Mouse (Mus musculus) thymus, postnatal 4 days (tissue): ENCODE data around the gene Rhoj.

Experiments
- DNase-seq: peaks from one replicate; pipeline ENCODE4 v3.0.0; 2021

The Rhoj gene

DNA sequence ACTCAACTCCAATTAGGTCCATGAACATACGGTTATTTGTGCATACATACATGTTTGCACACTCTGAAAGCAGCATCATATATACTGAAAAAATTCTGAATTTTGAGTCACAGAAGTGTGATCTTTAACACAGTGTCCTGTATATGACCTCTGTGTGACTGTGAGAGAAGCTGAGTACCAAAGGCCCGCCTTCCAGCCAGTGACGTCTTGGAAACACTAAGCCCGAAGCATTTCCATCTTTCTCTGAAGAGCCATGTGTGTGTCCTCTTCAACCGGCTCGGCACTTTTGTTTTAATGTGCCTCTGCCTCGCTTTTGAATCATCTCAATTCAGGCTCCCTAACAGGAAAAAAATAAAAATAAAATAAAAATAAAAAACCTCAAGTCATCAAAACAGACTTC is 43.7 kb downstream of the Rhoj start:
- DNase-seq: no peak

DNA sequence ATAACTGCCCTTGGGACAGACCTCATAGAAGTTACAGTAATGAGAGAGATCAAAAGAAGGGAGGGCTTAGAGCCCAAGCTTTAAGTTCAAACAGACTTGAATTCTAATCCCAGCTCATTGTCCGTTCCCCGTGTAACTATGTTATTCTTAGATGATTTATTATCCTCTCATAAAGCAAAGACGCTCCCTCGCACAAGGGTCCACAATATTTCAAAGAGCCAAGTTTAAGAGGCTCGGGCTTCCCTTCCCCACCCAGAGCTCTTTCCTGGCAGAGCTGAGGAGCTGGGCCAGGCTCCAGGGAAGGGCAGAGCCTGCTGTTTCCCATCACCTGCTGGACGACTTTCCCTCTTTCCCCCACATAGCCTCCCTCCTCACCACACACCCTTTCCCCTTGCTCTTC is 44.3 kb downstream of the Rhoj start:
- DNase-seq: no peak

DNA sequence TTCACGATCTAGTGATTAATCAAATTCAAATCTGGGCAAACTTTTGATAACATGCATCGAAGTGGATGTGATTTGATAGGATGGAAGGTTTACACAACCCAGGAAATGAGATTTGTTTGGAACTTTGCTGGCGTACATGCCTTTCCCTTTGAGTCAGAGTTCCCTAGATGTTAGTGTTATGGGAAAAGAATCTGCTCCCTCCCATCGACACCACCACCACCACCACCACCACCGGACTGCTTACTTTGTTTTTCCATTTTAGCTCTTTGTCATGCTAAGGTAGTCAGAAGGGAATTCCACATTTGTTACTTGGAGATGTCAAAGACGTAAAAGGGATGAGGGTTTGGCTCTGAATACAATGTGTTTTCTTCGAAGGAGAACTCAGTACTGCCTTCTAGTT is 46.2 kb downstream of the Rhoj start:
- DNase-seq: no peak

DNA sequence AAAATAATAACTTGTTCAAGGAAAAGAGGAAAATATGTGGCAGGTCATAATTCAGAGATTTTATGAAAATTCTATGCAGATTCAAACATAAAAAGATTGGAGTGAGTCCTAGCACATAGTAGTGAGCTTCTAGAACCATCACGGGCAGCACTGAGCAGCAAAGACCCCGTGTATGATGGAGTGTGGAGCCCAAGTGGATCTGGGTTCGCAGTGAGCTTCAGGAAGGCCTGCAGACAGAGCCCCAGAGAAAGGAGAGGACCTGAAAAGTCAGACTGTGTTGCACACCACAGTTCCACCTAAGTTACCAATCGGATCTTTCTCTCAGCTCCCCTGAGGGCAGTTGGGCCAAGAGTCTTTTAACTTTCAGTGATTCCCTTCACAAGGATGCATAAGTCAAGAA is 49.7 kb downstream of the Rhoj start:
- DNase-seq: no peak

DNA sequence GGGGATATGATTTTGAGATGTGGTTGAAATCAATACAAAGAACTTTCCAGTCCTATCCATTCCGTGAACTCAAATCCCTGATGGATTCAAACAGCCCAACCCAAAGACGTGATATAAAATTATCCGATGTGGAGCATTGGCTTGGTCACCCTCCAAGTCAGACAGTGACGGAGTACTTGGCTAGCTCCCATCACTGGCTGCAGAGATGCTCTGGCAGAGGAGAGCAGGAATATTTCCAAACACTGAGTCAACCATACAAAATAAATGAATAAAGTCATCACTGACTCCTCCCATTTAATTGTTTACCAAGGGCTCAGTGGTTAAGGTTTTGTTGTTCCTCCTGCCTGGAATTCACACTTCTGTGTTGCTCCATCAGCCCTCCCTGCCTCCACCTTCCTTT is 50.6 kb downstream of the Rhoj start:
- DNase-seq: no peak

DNA sequence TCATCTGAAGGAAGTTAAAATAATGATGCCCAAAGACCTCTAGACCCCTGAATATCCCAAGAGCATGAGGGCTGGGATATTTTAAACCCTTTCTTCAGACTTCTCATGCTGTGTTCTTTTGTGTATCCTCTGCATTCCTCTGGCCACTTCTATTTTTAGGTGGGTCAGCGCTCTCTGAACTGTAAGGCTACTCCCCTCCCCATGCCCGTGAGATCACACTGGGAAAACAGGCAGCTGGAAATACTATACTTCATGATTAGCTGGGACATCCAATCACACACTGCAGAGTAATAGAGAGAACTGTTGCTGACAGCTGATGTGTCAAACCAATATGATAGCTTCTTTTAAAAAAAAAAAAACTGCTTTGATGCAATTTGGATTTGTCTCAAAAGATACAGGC is 51.4 kb downstream of the Rhoj start:
- DNase-seq: no peak

DNA sequence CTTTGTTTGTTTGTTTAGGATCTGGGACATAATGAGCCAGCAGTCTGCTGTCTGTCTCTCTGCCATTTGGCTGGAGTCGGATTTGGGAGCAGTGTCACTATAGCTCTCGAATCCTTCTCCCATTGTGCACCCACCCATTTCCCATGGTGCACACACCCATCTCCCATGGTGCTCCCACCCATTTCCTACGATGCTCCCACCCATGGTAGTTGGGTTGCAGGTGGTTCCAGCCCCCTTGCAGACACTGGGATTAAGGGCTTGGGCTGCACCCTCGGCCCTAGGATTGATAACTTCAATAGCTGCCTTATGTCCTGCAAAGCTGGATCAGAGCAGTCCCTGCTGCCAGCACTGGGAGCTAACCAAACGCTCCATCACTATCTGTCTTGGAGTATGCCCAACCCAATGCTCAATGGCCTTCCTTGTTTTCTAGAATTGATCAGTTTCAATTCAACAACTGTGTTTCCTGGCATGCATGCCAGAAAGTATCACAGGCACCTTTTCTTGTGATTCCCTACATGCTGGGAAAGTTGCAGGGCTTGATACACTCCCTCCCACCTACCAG is 51.9 kb downstream of the Rhoj start:
- DNase-seq: no peak

DNA sequence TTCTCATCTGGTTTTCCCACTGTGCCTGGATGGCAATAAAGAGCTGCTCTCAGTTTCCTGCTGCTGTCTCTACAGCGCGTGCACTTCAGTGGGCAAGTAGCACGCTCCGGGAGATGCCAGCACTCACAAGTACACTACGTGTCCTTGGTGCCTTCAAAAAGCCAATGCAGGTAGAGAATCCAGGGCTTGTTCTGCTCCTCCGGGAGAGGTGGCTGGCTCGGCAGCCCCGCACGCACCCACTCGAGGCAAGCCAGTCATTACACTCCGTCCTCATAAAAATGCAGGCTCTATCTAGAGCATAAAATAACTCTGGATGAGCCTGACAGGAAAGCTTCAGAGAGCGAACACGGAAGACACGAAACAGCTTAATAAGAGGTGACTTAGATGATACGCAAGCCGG is 54.3 kb downstream of the Rhoj start:
- no peak for DNase-seq

DNA sequence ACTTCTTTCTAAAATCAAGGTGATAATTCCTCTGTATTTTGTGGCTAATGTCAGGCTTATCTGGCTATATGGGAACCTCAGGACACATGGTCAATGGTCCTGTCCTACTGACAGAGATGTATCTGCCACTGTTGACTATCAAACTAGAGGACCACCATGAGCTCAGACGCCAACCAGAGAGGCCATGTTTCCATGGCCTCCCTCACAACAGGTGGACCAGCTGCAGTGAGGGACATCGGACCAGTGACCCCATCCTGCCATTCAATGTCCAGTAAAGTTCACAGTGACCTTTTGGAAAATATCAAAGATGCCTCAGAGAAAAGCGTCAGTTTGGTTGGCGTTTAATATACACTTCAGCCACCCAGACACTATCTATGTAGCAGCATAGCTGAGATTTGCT is 56.3 kb downstream of the Rhoj start:
- no peak for DNase-seq

DNA sequence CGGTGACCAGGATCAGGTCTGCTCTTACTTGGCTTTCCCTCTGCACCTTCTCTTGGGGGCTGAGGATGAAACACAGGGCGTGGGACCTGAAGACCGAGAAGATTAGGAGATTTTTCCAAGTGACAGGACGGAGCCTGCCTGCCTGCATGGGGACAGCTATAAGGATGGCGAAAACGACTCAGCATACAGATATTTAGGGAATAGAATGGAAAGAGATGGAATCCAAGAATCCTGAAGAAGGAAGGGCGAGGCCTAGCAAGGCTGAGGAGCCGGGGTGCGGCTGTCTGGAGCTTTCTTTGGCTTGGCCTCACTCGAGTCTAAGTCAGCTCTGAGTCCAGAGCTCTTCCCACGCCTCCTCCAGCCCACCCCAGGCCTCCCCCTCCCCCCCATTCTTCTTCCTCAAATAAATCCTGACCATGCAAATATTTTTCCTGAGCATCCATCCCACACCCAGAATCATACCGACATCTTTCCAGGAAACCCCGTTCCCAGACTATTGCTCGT is 57.6 kb downstream of the Rhoj start:
- no peak for DNase-seq

DNA sequence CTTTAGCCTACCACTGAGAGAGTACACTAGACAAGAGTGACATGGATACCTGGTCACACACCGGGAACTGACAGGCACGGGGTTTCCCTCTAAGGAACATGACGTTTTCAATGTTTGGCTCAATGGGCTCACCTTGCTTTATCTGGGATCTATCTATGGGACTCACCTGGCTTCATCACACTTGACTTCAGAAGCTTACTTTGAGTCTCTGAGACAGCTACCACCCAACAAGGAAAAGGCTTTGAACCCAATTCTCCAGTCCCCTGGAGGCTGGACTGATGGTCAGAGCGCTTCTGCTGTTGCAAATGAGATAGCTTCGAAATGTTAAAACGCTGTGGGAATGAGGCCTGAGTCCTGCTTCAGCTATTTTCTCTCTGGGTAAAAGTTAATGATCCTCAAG is 59.2 kb downstream of the Rhoj start:
- no peak for DNase-seq

DNA sequence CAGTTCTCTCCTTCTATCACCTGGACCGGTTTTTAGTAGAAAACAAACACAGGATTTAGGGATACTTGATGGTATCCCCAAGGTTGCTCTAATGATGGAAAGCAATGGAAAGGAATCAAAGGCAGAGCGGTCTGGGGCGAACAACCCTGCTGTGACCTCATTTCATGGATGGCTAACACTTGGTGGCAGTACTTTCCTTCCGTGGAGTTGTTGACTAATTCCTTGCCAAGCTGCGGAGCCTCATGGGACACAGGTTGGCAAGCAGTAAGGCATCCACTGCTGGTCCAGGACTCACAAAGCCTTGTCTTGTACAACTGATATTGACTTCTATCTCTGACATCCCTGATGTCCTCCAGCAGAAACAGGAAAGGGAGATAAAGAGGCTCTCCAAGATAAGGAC is 60.4 kb downstream of the Rhoj start:
- no peak for DNase-seq

DNA sequence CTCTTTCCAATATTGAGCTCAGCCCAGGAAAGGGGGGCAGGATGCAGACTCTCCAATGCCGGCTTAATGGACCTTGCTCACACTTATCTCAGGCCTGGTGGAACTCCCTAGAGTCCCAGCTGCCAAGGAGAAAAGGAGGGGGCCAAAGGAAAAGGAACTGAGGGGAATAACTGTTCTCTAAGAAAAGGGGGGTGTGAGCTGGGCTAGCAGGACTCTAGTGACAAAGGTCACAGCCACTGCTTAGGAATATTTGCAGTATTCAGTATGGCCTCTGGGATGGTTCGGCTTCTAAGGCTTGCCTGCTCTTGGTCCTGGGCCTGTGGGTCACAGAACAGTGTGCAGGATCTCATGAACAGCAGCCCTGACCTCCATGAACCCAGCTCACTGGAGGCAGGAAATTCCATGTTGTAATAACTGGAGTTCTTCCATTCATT is 61.3 kb downstream of the Rhoj start:
- no peak for DNase-seq

DNA sequence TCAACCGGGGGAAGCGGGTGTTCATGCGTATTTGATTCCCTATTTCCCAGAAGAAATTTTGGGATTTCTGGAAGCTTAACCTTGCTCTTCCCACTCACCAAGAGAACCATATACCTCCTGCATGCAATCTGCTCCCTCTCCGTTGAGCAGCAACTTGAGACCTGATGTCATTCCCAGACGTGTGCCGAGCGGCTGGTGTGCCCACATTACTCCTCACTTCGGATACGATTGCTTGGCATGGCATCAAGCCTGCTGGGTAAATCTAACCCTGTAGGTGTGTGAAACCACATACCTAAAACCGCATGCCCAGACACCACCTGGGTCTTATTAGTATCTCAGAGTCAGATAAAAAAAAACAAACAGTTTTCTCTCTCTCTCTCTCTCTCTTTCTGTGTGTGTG is 66.3 kb downstream of the Rhoj start:
- DNase-seq: no peak

DNA sequence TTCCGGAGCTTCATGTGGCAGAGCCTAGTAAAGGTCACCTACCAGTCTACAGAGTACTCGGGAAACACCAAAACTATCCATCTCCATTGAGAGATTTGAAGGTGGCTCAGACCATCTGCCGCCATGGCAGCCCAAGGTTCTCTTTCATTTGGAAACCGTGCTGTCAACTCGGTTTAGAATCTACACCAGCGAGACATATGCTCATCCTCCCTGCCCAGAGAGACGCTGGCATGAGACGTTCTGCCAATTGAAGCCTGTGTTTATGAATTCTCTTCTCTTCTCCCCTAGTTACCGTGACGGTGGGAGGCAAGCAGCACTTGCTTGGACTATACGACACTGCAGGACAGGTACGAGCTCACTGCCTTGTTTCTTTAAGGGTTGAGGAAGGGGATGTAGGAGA is 66.9 kb downstream of the Rhoj start:
- DNase-seq: no peak

DNA sequence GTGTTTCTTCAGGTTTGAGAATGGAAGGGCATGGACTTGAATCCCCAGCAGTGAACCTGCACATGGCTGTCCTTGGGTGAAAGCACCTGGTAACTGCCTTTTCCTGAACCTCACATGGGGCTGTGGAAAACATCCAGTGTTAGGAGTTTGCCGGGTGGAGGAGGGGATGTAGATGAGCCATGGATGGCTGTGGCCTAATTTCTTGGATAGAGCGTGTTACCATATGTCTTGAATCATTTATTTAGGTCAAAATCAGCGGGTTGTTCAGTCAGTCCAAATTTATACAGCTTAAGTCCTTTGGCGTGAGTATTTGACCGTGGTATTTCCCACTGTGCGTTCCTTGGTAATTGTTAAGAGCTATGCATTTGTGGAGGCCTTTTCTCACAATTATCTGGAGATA is 68.0 kb downstream of the Rhoj start:
- DNase-seq: no peak

DNA sequence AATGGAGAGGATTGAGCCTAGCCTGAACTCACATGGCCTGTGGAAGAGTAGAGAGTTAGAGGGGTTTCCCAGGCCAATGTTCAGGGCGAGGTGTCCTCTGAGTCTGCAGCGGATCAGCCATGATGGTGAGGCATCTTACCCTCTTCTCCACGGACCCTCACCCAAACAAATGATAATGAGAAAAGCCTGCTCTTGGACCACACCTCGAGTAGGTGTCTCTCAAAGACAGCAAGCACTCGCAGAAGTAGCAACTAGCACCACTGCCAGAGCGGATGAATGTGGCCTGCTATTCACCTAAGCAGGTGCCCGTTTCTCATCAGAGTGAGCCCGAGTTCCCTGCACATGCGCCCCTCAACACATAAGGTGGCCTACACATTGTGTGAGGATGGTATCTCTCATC is 78.6 kb downstream of the Rhoj start:
- no peak for DNase-seq

DNA sequence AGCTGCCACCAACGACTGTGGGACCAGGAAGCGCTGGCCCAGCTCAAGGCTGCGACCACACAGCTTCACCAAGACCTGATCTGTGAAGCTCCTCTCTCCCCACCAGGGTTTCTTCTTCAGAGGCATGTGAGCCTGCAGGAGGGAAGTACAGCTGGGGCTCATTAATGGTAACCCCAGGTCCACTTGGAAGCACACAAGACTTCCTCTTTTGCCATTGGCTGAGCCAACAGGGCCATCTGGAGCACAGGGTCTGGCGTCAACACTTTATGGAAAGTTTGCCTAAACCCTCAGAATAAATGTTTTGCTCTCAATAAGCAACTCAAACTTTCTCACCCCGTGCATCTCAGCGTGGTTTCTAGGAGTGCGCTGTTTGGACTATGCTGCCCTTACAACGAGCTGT is 79.0 kb downstream of the Rhoj start:
- DNase-seq: no peak

DNA sequence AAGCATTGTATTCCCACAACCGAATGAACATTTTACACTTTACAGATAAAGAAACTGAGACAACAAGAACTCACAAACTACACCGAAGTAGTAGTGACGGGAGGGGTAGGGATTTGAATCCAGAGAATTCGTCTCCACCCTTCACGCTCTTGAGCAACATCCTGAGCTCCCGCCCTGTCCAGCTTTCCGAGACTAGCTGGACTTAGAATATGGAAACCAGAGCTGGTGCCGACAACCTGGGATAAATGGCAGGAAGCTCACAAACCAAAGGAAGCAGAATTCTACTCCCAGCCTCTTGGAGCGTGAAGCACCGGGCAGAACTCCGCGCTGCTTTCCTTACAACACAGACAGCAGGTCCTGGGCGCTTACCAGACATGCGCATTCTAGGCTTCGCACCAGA is 79.7 kb downstream of the Rhoj start:
- no peak for DNase-seq

DNA sequence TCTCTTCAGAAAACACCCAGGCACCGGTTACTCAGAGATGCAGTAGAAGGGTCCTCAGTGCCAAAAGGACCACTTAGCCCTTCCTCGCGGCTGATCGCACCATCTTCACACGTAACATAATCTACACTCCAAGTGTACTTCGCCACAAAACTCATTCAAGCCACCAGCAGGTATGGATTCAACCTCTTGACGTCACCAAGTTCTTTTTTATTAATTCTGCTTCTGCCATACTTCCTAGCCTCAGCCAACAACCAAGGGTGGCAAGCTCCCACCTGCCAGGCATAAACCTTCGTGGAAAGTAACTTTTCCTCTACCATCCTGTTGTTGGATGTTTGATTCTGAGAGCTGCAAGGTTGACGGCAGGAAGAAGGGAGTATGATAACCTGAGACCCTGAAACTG is 80.4 kb downstream of the Rhoj start:
- peak; percentile 3 for DNase-seq

DNA sequence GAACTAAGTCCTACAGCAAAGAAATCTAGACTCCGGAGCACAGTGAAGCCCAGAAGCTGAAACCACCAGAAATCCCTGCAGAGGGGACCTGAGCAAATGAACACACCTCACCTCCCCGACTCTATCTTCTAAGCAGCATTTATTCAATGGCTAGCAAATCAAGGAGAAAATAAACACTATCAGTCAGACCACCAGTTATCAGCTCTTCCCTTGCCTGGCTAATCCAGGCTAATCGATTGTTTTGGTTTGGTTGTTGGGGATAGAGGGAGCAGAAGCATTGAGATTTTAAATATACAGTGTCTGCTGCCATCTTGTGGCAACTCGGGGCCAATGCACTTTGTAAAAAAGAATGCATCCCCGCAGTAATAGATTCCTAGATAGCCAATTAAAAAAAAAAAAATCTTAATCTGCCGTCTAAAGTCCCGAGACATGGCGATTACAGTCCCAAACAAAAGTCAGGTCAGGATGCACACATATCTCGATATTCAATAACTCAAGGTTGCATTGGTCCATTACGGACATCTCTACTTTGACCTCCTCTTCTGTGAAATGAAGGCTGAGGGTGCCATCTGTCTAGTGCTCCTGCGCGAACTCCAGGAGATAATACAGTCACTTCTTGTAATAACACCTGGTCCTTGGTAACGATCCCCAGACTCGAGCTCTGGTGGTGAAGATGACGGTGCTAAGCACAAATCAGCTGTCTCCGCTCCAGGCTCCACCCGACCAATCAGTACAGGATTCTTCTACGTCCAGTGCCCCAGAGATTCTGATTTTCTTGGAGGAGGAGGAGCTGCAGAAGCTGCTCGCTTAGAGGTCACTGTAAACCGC is 81.4 kb downstream of the Rhoj start:
- peak; percentile 49 for DNase-seq

DNA sequence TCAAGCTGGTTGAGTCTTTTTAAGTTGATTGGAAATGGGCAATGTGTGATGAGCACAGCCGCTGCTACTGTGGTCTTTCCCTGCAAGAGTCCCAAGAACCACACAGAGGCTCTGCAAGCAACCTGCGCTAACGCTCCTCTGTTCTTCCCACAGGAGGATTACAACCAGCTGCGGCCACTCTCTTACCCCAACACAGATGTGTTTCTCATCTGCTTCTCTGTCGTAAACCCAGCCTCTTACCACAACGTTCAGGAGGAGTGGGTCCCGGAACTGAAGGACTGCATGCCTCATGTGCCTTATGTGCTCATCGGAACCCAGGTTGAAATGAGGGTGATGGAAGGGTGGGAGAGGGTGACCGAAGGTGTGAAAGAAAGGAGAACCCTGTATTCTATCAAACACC is 83.4 kb downstream of the Rhoj start:
- peak; percentile 48 for DNase-seq

DNA sequence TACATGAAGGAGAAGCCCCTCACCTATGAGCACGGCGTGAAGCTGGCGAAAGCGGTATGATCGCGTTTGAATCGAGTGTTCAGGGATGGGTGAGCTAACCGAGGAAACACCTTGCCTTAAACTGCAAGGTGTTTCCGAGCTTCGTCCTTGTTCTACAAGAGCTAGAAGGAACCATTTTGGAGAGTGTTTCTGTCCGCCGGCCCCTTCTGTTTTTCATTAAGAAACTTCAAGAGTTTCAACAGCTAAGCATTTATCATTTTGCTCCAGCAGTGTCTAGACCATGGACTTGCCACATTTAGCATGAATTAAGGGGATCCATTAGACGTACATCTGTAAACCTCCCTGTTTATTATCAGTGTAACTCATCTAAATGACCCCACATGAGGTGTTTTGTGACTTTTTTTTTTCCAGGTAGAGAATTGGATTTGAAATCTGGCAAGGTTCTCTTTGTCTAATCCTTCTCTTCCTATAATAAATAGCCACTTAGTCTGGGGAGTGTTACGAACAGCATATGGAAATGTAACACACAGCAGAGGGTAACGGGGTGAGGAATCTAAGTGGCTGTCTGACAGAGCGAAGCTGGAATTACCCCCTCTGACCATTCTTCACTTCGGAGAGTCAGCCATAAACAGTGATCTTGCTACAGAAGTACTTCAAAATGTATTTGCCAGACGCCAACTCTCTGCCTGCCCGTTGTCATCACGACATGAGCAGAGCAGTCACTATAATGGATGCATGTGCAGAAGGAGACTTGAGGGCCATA is 86.1 kb downstream of the Rhoj start:
- DNase-seq: no peak

DNA sequence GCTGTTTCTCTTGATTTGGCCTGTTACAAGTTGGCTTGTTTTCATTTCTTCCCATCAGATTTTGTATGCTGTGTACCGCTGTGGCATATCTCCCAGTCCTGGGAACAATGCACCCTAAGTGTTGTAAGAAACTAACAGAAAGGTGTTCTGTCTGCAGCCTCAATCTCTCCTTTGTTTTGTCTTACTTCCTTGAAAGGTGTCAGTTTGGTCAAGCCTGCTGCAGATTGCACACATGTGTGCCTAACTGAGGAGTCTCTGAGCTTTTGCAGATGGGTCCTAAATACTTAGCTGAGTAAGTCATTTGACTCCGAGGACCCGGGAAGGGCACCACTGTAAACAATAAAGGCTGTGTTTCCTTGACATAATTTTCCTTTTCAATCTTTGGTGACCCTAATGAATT is 88.5 kb downstream of the Rhoj start:
- no peak for DNase-seq
